Mouse (Mus musculus) testis, adult 2 months (tissue): ENCODE results near the gene Foxm1. TPM values are rescaled to one million over a fixed set of nuclear protein-coding genes. Genes with fewer than 3 reads are reported as not detected.
A peak's percentile ranks its signal among the peaks of the same experiment; 100 is the strongest.

Source experiments
- H3K27ac ChIP-seq: fragments of 200-500 bp; 2 replicates; pipeline ENCODE4 v1.5.1; 2012; ENCODE audit warnings: low read depth, low read length; ENCODE audit not compliant: control insufficient read depth, insufficient read depth
- H3K27me3 ChIP-seq: fragments of 200-500 bp; 2 replicates; pipeline ENCODE4 v1.6.1; 2012; ENCODE audit warnings: mild to moderate bottlenecking, low read length, moderate library complexity; ENCODE audit not compliant: control insufficient read depth, insufficient read depth
- H3K36me3 ChIP-seq: fragments of 200-500 bp; 2 replicates; pipeline ENCODE4 v1.6.1; 2012; ENCODE audit warnings: mild to moderate bottlenecking, low read length; ENCODE audit not compliant: control insufficient read depth, insufficient read depth
- H3K4me1 ChIP-seq: fragments of 200-500 bp; 2 replicates; pipeline ENCODE4 v1.6.1; 2012; ENCODE audit warnings: low read length; ENCODE audit not compliant: control insufficient read depth, insufficient read depth
- H3K4me3 ChIP-seq: fragments of 200-500 bp; 2 replicates; pipeline ENCODE4 v1.5.1; 2012; ENCODE audit warnings: low read depth, mild to moderate bottlenecking, low read length, moderate library complexity, mixed read lengths; ENCODE audit not compliant: control insufficient read depth
- CTCF ChIP-seq: fragments of 200-500 bp; IDR thresholded peaks from 2 replicates; pipeline ENCODE4 v1.5.1; 2012; ENCODE audit warnings: low read depth, mild to moderate bottlenecking, inconsistent platforms, low read length, moderate library complexity; ENCODE audit not compliant: control insufficient read depth, insufficient read depth, insufficient replicate concordance
- POLR2A ChIP-seq: fragments of 200-500 bp; IDR thresholded peaks from 2 replicates; pipeline ENCODE4 v1.6.1; 2012; ENCODE audit warnings: low read depth, mild to moderate bottlenecking, inconsistent platforms, low read length, moderate library complexity; ENCODE audit not compliant: control insufficient read depth
- polyA plus RNA-seq: library from polyadenylated mRNA; depleted of rRNA; stranded (reverse); fragments of >200 nt; gene quantifications from 2 replicates; pipeline ENCODE4 v1.2.3, GENCODE M21; 2012; rRNA removed

Gene Foxm1
- polyA plus RNA-seq, 1 experiment, result 126 TPM

GRCm38 (mm10) chr6:128418076-128418475 lies 55.3 kb downstream of the Foxm1 start:
- Histone ChIP-seq H3K4me1 (peaks cover 6% of the 10 kb centered on the region; the same call in 1 of the 2 replicates), H3K27me3 (no peaks in the 10 kb centered on the region), H3K27ac (no peak overlapping the region), H3K36me3 (no peaks in the 10 kb centered on the region), H3K4me3 (no peak overlapping the region)
- TF ChIP-seq POLR2A (no peak), CTCF (no peak)

- Histone ChIP-seq H3K4me1 (peaks cover 6% of the 10 kb centered on the region), H3K36me3 (no peaks in the 10 kb centered on the region), H3K27me3 (no peaks in the 10 kb centered on the region), H3K27ac (peak overlapping the region; percentile 93), H3K4me3 (no peak overlapping the region)
- TF ChIP-seq POLR2A, result no peak
- no peak for TF ChIP-seq CTCF
These were observed 58.3 kb downstream of the Foxm1 start for GRCm38 (mm10) chr6:128421036-128421435.

GRCm38 (mm10) chr6:128421480-128421879 lies 58.7 kb downstream of the Foxm1 start:
- H3K4me1 ChIP-seq, result peaks cover 6% of the 10 kb centered on the region
- no peak overlapping the region for H3K4me3 ChIP-seq
- TF ChIP-seq POLR2A (no peak), CTCF (no peak)
- H3K27me3 ChIP-seq, result no peaks in the 10 kb centered on the region
- peak overlapping the region; percentile 93 for H3K27ac ChIP-seq
- H3K36me3 ChIP-seq, result no peaks in the 10 kb centered on the region

GRCm38 (mm10) chr6:128423496-128424268 lies 60.9 kb downstream of the Foxm1 start:
- Histone ChIP-seq H3K4me3 (peak overlapping the region; percentile 92; the same call in 1 of the 2 replicates), H3K36me3 (no peaks in the 10 kb centered on the region), H3K27ac (no peak overlapping the region; the same call in 1 of the 2 replicates), H3K27me3 (no peaks in the 10 kb centered on the region), H3K4me1 (peaks cover 6% of the 10 kb centered on the region)
- no peak for TF ChIP-seq CTCF
- no peak for TF ChIP-seq POLR2A

- TF ChIP-seq CTCF, result no peak
- peak; percentile 97 for TF ChIP-seq POLR2A
- Histone ChIP-seq H3K4me3 (peak within 1 kb of the TSS; percentile 92), H3K4me1 (peaks cover 6% of the 10 kb centered on the region)
These were observed 61.7 kb downstream of the Foxm1 start, which contains the start of gene Itfg2 for GRCm38 (mm10) chr6:128424269-128425019. Gene Itfg2, minus strand, starts transcription at chr6:128424931.

GRCm38 (mm10) chr6:128425046-128425445 lies 62.3 kb downstream of the Foxm1 start:
- H3K27me3 ChIP-seq, result no peaks in the 10 kb centered on the region
- H3K36me3 ChIP-seq, result no peaks in the 10 kb centered on the region
- H3K4me3 ChIP-seq, result peak overlapping the region; percentile 92
- H3K4me1 ChIP-seq, result peaks cover 6% of the 10 kb centered on the region
- peak overlapping the region; percentile 97 for H3K27ac ChIP-seq
- TF ChIP-seq CTCF (no peak), POLR2A (no peak)

More at GRCm38 (mm10) chr6:128424269-128425019, 61.7 kb downstream of the Foxm1 start, which contains the start of gene Itfg2:
- H3K27me3 ChIP-seq, result no peaks in the 10 kb centered on the region
- H3K36me3 ChIP-seq, result no peaks in the 10 kb centered on the region
- peak within 1 kb of the TSS; percentile 97 for H3K27ac ChIP-seq

Other genes starting within 250 kb of the Foxm1 start
- 3.5 and 4.3 TPM in 2 replicates for gene Tspan9, start 219.4 kb upstream of the Foxm1 start, polyA plus RNA-seq
- 0.05 and 0.25 TPM in 2 replicates for gene Tead4, start 62.1 kb upstream of the Foxm1 start, polyA plus RNA-seq
- gene Tulp3, start 7.1 kb upstream of the Foxm1 start, polyA plus RNA-seq, result 4.4 and 5.4 TPM in 2 replicates
- gene Rhno1, start 56 bp upstream of the Foxm1 start, polyA plus RNA-seq, result 41.5 and 47.9 TPM in 2 replicates
- 44.5 and 49.1 TPM in 2 replicates for gene Tex52, start 12.5 kb downstream of the Foxm1 start, polyA plus RNA-seq
- not detected in 2 replicates for gene Gm44596, start 12.5 kb downstream of the Foxm1 start, polyA plus RNA-seq
- 1.6 and 1.9 TPM in 2 replicates for gene Nrip2, start 36.3 kb downstream of the Foxm1 start, polyA plus RNA-seq
- gene Itfg2, start 62.0 kb downstream of the Foxm1 start, polyA plus RNA-seq, result 13.8 and 15.7 TPM in 2 replicates
- 342 and 357 TPM in 2 replicates for gene Fkbp4, start 75.7 kb downstream of the Foxm1 start, polyA plus RNA-seq
- gene Pzp, start 163.8 kb downstream of the Foxm1 start, polyA plus RNA-seq, result 0.45 and 2.0 TPM in 2 replicates
- 0.17 and 0.87 TPM in 2 replicates for gene A2ml1, start 218.6 kb downstream of the Foxm1 start, polyA plus RNA-seq